Mouse (Mus musculus): Measurements from ENCODE around the gene Bcl2. TPM values are rescaled to one million over a fixed set of nuclear protein-coding genes. Genes with fewer than 3 reads are reported as not detected.

Gene Bcl2
- polyA plus RNA-seq, 1 experiment from 2014 or later = 0.97 TPM

GRCm38 (mm10) chr1:106640577-106640976, 73.5 kb downstream of the Bcl2 start:
- no peaks in the 10 kb centered on the region for H3K9me3 ChIP-seq (replicated peaks; ENCODE audit: control insufficient read depth, low read length)
- ATAC-seq (ENCODE audit: low read depth) = no peak
- WGBS (ENCODE audit: insufficient replicate concordance) = 52% methylated on average over 1 of the region's 1 CpGs

GRCm38 (mm10) chr1:106637705-106638104, 76.4 kb downstream of the Bcl2 start:
- H3K4me1 ChIP-seq (ENCODE audit: control insufficient read depth, low read depth, low read length) = no peaks in the 10 kb centered on the region
- no peak overlapping the region for H3K4me2 ChIP-seq (ENCODE audit: low read depth, low read length)
- WGBS (ENCODE audit: insufficient replicate concordance) = 82% methylated on average over 11 of the region's 11 CpGs
- ATAC-seq (ENCODE audit: low read depth) = no peak
- H3K4me3 ChIP-seq (ENCODE audit: low read depth, low read length) = no peak overlapping the region
- no peak overlapping the region for H3K27ac ChIP-seq (ENCODE audit: low read length)
- no peaks in the 10 kb centered on the region for H3K9me3 ChIP-seq (replicated peaks; ENCODE audit: control insufficient read depth, low read length)
- H3K9ac ChIP-seq (ENCODE audit: low read depth, low read length) = no peak overlapping the region
- no peaks in the 10 kb centered on the region for H3K27me3 ChIP-seq (ENCODE audit: control insufficient read depth, insufficient read depth, low read depth, low read length)
- H3K36me3 ChIP-seq (ENCODE audit: control insufficient read depth, insufficient read depth) = no peaks in the 10 kb centered on the region

More at GRCm38 (mm10) chr1:106640577-106640976, 73.5 kb downstream of the Bcl2 start:
- no peaks in the 10 kb centered on the region for H3K27me3 ChIP-seq (ENCODE audit: control insufficient read depth, insufficient read depth, low read depth, low read length)
- no peak overlapping the region for H3K4me3 ChIP-seq (ENCODE audit: low read depth, low read length)
- no peaks in the 10 kb centered on the region for H3K36me3 ChIP-seq (ENCODE audit: control insufficient read depth, insufficient read depth)
- H3K4me2 ChIP-seq (ENCODE audit: low read depth, low read length) = no peak overlapping the region
- H3K4me1 ChIP-seq (ENCODE audit: control insufficient read depth, low read depth, low read length) = no peaks in the 10 kb centered on the region
- H3K9ac ChIP-seq (ENCODE audit: low read depth, low read length) = no peak overlapping the region
- no peak overlapping the region for H3K27ac ChIP-seq (ENCODE audit: low read length)

- no peaks in the 10 kb centered on the region for H3K36me3 ChIP-seq (ENCODE audit: control insufficient read depth, insufficient read depth)
- H3K9me3 ChIP-seq (replicated peaks; ENCODE audit: control insufficient read depth, low read length) = no peaks in the 10 kb centered on the region
- no peak overlapping the region for H3K4me3 ChIP-seq (ENCODE audit: low read depth, low read length)
- no peak for ATAC-seq (ENCODE audit: low read depth)
- H3K9ac ChIP-seq (ENCODE audit: low read depth, low read length) = no peak overlapping the region
- H3K27me3 ChIP-seq (ENCODE audit: control insufficient read depth, insufficient read depth, low read depth, low read length) = no peaks in the 10 kb centered on the region
- H3K27ac ChIP-seq (ENCODE audit: low read length) = no peak overlapping the region
- WGBS (ENCODE audit: insufficient replicate concordance) = 36% methylated on average over 2 of the region's 2 CpGs
- no peak overlapping the region for H3K4me2 ChIP-seq (ENCODE audit: low read depth, low read length)
- H3K4me1 ChIP-seq (ENCODE audit: control insufficient read depth, low read depth, low read length) = no peaks in the 10 kb centered on the region
These were observed 77.4 kb downstream of the Bcl2 start for GRCm38 (mm10) chr1:106636714-106637113.

- no peak overlapping the region for H3K27ac ChIP-seq (ENCODE audit: low read length)
- H3K27me3 ChIP-seq (ENCODE audit: control insufficient read depth, insufficient read depth, low read depth, low read length) = no peaks in the 10 kb centered on the region
- no peaks in the 10 kb centered on the region for H3K9me3 ChIP-seq (replicated peaks; ENCODE audit: control insufficient read depth, low read length)
- H3K4me1 ChIP-seq (ENCODE audit: control insufficient read depth, low read depth, low read length) = no peaks in the 10 kb centered on the region; the same call in 1 of the 2 replicates
- WGBS (ENCODE audit: insufficient replicate concordance) = 47% methylated on average over 3 of the region's 3 CpGs
- H3K4me3 ChIP-seq (ENCODE audit: low read depth, low read length) = no peak overlapping the region
- no peak overlapping the region for H3K4me2 ChIP-seq (ENCODE audit: low read depth, low read length)
- ATAC-seq (ENCODE audit: low read depth) = no peak
- no peak overlapping the region for H3K9ac ChIP-seq (ENCODE audit: low read depth, low read length)
- H3K36me3 ChIP-seq (ENCODE audit: control insufficient read depth, insufficient read depth) = no peaks in the 10 kb centered on the region
These were observed 80.9 kb downstream of the Bcl2 start for GRCm38 (mm10) chr1:106633207-106633606.

GRCm38 (mm10) chr1:106631869-106632463, 82.1 kb downstream of the Bcl2 start:
- Histone ChIP-seq H3K4me3 (ENCODE audit: low read depth, low read length) (no peak overlapping the region), H3K4me1 (ENCODE audit: control insufficient read depth, low read depth, low read length) (no peaks in the 10 kb centered on the region; the same call in 1 of the 2 replicates), H3K27me3 (ENCODE audit: control insufficient read depth, insufficient read depth, low read depth, low read length) (no peaks in the 10 kb centered on the region), H3K27ac (ENCODE audit: low read length) (no peak overlapping the region), H3K4me2 (ENCODE audit: low read depth, low read length) (no peak overlapping the region), H3K9ac (ENCODE audit: low read depth, low read length) (no peak overlapping the region), H3K36me3 (ENCODE audit: control insufficient read depth, insufficient read depth) (no peaks in the 10 kb centered on the region), H3K9me3 (replicated peaks; ENCODE audit: control insufficient read depth, low read length) (no peaks in the 10 kb centered on the region)
- no peak for ATAC-seq (ENCODE audit: low read depth)
- WGBS (ENCODE audit: insufficient replicate concordance) = 40% methylated on average over 3 of the region's 3 CpGs

- Histone ChIP-seq H3K4me2 (ENCODE audit: low read depth, low read length) (no peak overlapping the region), H3K36me3 (ENCODE audit: control insufficient read depth, insufficient read depth) (no peaks in the 10 kb centered on the region)
These were observed 83.1 kb downstream of the Bcl2 start for GRCm38 (mm10) chr1:106630973-106631372.

GRCm38 (mm10) chr1:106629931-106630682, 84.0 kb downstream of the Bcl2 start:
- Histone ChIP-seq H3K9ac (ENCODE audit: low read depth, low read length) (no peak overlapping the region), H3K36me3 (ENCODE audit: control insufficient read depth, insufficient read depth) (no peaks in the 10 kb centered on the region), H3K27ac (ENCODE audit: low read length) (no peak overlapping the region), H3K4me1 (ENCODE audit: control insufficient read depth, low read depth, low read length) (no peaks in the 10 kb centered on the region; the same call in 1 of the 2 replicates), H3K4me3 (ENCODE audit: low read depth, low read length) (no peak overlapping the region), H3K9me3 (replicated peaks; ENCODE audit: control insufficient read depth, low read length) (no peaks in the 10 kb centered on the region), H3K27me3 (ENCODE audit: control insufficient read depth, insufficient read depth, low read depth, low read length) (no peaks in the 10 kb centered on the region), H3K4me2 (ENCODE audit: low read depth, low read length) (no peak overlapping the region)
- WGBS (ENCODE audit: insufficient replicate concordance) = 35% methylated on average over 4 of the region's 4 CpGs
- ATAC-seq (ENCODE audit: low read depth) = no peak

More at GRCm38 (mm10) chr1:106630973-106631372, 83.1 kb downstream of the Bcl2 start:
- 63% methylated on average over 2 of the region's 2 CpGs for WGBS (ENCODE audit: insufficient replicate concordance)
- no peak overlapping the region for H3K27ac ChIP-seq (ENCODE audit: low read length)
- no peak overlapping the region for H3K4me3 ChIP-seq (ENCODE audit: low read depth, low read length)
- no peaks in the 10 kb centered on the region; the same call in 1 of the 2 replicates for H3K4me1 ChIP-seq (ENCODE audit: control insufficient read depth, low read depth, low read length)
- no peak overlapping the region for H3K9ac ChIP-seq (ENCODE audit: low read depth, low read length)
- no peaks in the 10 kb centered on the region for H3K27me3 ChIP-seq (ENCODE audit: control insufficient read depth, insufficient read depth, low read depth, low read length)
- ATAC-seq (ENCODE audit: low read depth) = no peak
- no peaks in the 10 kb centered on the region for H3K9me3 ChIP-seq (replicated peaks; ENCODE audit: control insufficient read depth, low read length)

- no peak overlapping the region for H3K4me2 ChIP-seq (ENCODE audit: low read depth, low read length)
- no peaks in the 10 kb centered on the region for H3K27me3 ChIP-seq (ENCODE audit: control insufficient read depth, insufficient read depth, low read depth, low read length)
- H3K36me3 ChIP-seq (ENCODE audit: control insufficient read depth, insufficient read depth) = no peaks in the 10 kb centered on the region
- ATAC-seq (ENCODE audit: low read depth) = 0 out of 2 replicates have a peak, but pooled peaks have one; percentile 7
- no peaks in the 10 kb centered on the region; the same call in 1 of the 2 replicates for H3K4me1 ChIP-seq (ENCODE audit: control insufficient read depth, low read depth, low read length)
- no peak overlapping the region for H3K9ac ChIP-seq (ENCODE audit: low read depth, low read length)
- H3K4me3 ChIP-seq (ENCODE audit: low read depth, low read length) = no peak overlapping the region
- no peak overlapping the region for H3K27ac ChIP-seq (ENCODE audit: low read length)
- H3K9me3 ChIP-seq (replicated peaks; ENCODE audit: control insufficient read depth, low read length) = no peaks in the 10 kb centered on the region
- 38% methylated on average over 4 of the region's 4 CpGs for whole genome bisulfite sequencing (ENCODE audit: insufficient replicate concordance)
These were observed 84.6 kb downstream of the Bcl2 start for GRCm38 (mm10) chr1:106629470-106629830.
